26 mouse cellular contexts compared by ENCODE assay signal in genomic region chr10:20056859-20057644, GRCm38 (mm10).
DNase-seq lines count a peak whose midpoint lies in the region; ATAC-seq lines count a peak whose summit lies in the region.
"Had no signal": no experiment of that assay in that cellular context is flagged by ENCODE, and none has a peak within 500 bp of the region (broad histone marks: within the 10 kb centered on the region; RNA-seq: fewer than 3 reads in every experiment).

No protein-coding gene starts in this region.

- H3K9ac ChIP-seq in forebrain, embryonic 14.5 days (ENCODE audit: low read length) = no peak overlapping the region
- H3K9ac ChIP-seq in forebrain, embryonic 16.5 days (replicated peaks; ENCODE audit: low read depth, low read length) = no peak overlapping the region
- H3K9ac ChIP-seq: hindbrain, embryonic 12.5 days; intestine, embryonic 15.5 days; limb, embryonic 13.5 days; lung, embryonic 15.5 days; midbrain, embryonic 15.5 days; stomach, embryonic 15.5 days had no signal

- H3K27ac ChIP-seq in forebrain, embryonic 14.5 days (ENCODE audit: low read depth, low read length) = no peak overlapping the region
- no peak overlapping the region for H3K27ac ChIP-seq in forebrain, embryonic 10.5 days
- no peak overlapping the region for H3K27ac ChIP-seq in forebrain, embryonic 16.5 days (ENCODE audit: low read length)
- H3K27ac ChIP-seq: hindbrain, embryonic 12.5 days; hindbrain, postnatal 0 days; intestine, embryonic 15.5 days; limb, embryonic 13.5 days; lung, embryonic 15.5 days; midbrain, embryonic 10.5 days; midbrain, embryonic 15.5 days; stomach, embryonic 15.5 days had no signal

- peak; percentile 52; the same call in 1 of the 2 replicates for ATAC-seq in forebrain, embryonic 14.5 days
- peak; percentile 56 for ATAC-seq in forebrain, embryonic 16.5 days
- ATAC-seq: hindbrain, postnatal 0 days; intestine, embryonic 15.5 days; midbrain, embryonic 15.5 days; Patski had no signal

- no peak overlapping the region for H3K4me3 ChIP-seq in forebrain, embryonic 14.5 days (ENCODE audit: low read depth, low read length)
- H3K4me3 ChIP-seq in forebrain, embryonic 10.5 days = no peak overlapping the region
- H3K4me3 ChIP-seq in forebrain, embryonic 16.5 days (replicated peaks; ENCODE audit: low read length) = no peak overlapping the region
- H3K4me3 ChIP-seq: hindbrain, embryonic 12.5 days; intestine, embryonic 15.5 days; limb, embryonic 13.5 days; lung, embryonic 15.5 days; midbrain, embryonic 10.5 days; midbrain, embryonic 15.5 days; stomach, embryonic 15.5 days had no signal

- H3K4me2 ChIP-seq in forebrain, embryonic 14.5 days (ENCODE audit: low read length) = no peak overlapping the region
- H3K4me2 ChIP-seq in forebrain, embryonic 16.5 days (ENCODE audit: low read length) = no peak overlapping the region
- H3K4me2 ChIP-seq: hindbrain, embryonic 12.5 days; intestine, embryonic 15.5 days; limb, embryonic 13.5 days; liver, embryonic 11.5 days; lung, embryonic 15.5 days; midbrain, embryonic 15.5 days; stomach, embryonic 15.5 days had no signal

- no peaks in the 10 kb centered on the region for H3K36me3 ChIP-seq in forebrain, embryonic 14.5 days (ENCODE audit: control insufficient read depth, insufficient read depth, low read length)
- no peaks in the 10 kb centered on the region for H3K36me3 ChIP-seq in forebrain, embryonic 10.5 days (replicated peaks)
- no peaks in the 10 kb centered on the region for H3K36me3 ChIP-seq in forebrain, embryonic 16.5 days (ENCODE audit: control insufficient read depth, insufficient read depth)
- H3K36me3 ChIP-seq: G1E; hindbrain, embryonic 12.5 days; intestine, embryonic 15.5 days; limb, embryonic 13.5 days; lung, embryonic 15.5 days; midbrain, embryonic 10.5 days; midbrain, embryonic 15.5 days; stomach, embryonic 15.5 days had no signal

- no peaks in the 10 kb centered on the region for H3K4me1 ChIP-seq in forebrain, embryonic 14.5 days (ENCODE audit: control insufficient read depth, insufficient read depth, low read length)
- no peaks in the 10 kb centered on the region; the same call in 1 of the 2 replicates for H3K4me1 ChIP-seq in forebrain, embryonic 10.5 days
- peaks cover 3% of the 10 kb centered on the region; the same call in 1 of the 2 replicates for H3K4me1 ChIP-seq in forebrain, embryonic 16.5 days (replicated peaks; ENCODE audit: control insufficient read depth, insufficient read depth, low read length)
- H3K4me1 ChIP-seq: hindbrain, embryonic 12.5 days; intestine, embryonic 15.5 days; lung, embryonic 15.5 days; midbrain, embryonic 10.5 days; midbrain, embryonic 15.5 days; stomach, embryonic 15.5 days had no signal

- no peaks in the 10 kb centered on the region for H3K27me3 ChIP-seq in forebrain, embryonic 14.5 days (replicated peaks; ENCODE audit: control insufficient read depth, insufficient read depth, low read length)
- no peaks in the 10 kb centered on the region for H3K27me3 ChIP-seq in forebrain, embryonic 10.5 days (ENCODE audit: poor library complexity, severe bottlenecking)
- no peaks in the 10 kb centered on the region for H3K27me3 ChIP-seq in forebrain, embryonic 16.5 days (replicated peaks; ENCODE audit: control insufficient read depth, insufficient read depth, low read length)
- H3K27me3 ChIP-seq: hindbrain, embryonic 12.5 days; intestine, embryonic 15.5 days; limb, embryonic 13.5 days; lung, embryonic 15.5 days; midbrain, embryonic 15.5 days; Patski; stomach, embryonic 15.5 days had no signal

- DNase-seq in forebrain, embryonic 14.5 days (ENCODE audit: low spot score) = peak; percentile 67
- no peak for DNase-seq in forebrain, embryonic 10.5 days (ENCODE audit: extremely low spot score, low spot score)
- DNase-seq in kidney, adult 18-20 months = peak; percentile 55
- DNase-seq in kidney, postnatal 4 days = no peak
- peak; percentile 66 to 82 for DNase-seq in kidney, postnatal 25 days
- DNase-seq in MN1 (ENCODE audit: low spot score) = no peak
- DNase-seq in left cerebral cortex, postnatal 36 days (ENCODE audit: low spot score in 2 of 2) = no peak
- DNase-seq: adrenal gland, postnatal 25 days; cerebellum, adult 8-10 months; cerebellum, postnatal 25 days; gastrocnemius, postnatal 10 days; heart, postnatal 36 days; right cerebral cortex, postnatal 25 days; thymus, postnatal 14 days had no signal

- no peaks in the 10 kb centered on the region for H3K9me3 ChIP-seq in forebrain, embryonic 14.5 days (replicated peaks; ENCODE audit: control insufficient read depth, low read length)
- H3K9me3 ChIP-seq in forebrain, embryonic 10.5 days = no peaks in the 10 kb centered on the region
- H3K9me3 ChIP-seq in forebrain, embryonic 16.5 days (ENCODE audit: control insufficient read depth, low read length) = no peaks in the 10 kb centered on the region
- H3K9me3 ChIP-seq: G1E; hindbrain, embryonic 12.5 days; intestine, embryonic 15.5 days; limb, embryonic 13.5 days; lung, embryonic 15.5 days; midbrain, embryonic 10.5 days; midbrain, embryonic 15.5 days; stomach, embryonic 15.5 days had no signal

- 84% methylated on average over 14 of the region's 14 CpGs for WGBS in forebrain, embryonic 14.5 days
- WGBS in forebrain, embryonic 10.5 days = 96% methylated on average over 14 of the region's 14 CpGs
- 78% methylated on average over 14 of the region's 14 CpGs for WGBS in forebrain, embryonic 16.5 days

- intact Hi-C loops in left cerebral cortex, postnatal 36 days (cut with DNase I) = no loop called here

Comparison
In these comparisons a context has a peak if more than half of its experiments do, and no peak if none do; other contexts are left out.
1. DNase-seq: peak in forebrain, embryonic 14.5 days (single experiment), kidney, adult 18-20 months (single experiment) and kidney, postnatal 25 days (2 of 2); none in forebrain, embryonic 10.5 days (single experiment), kidney, postnatal 4 days (0 of 2), MN1 (single experiment) and left cerebral cortex, postnatal 36 days (0 of 2).